Mouse (Mus musculus): ENCODE results near the gene Fam114a2.
"Not testable (repeated sequence)": the region's sequence is repeated elsewhere in the genome, so short reads cannot be mapped to it uniquely, and the experiment has no call there.

The Fam114a2 gene

DNA sequence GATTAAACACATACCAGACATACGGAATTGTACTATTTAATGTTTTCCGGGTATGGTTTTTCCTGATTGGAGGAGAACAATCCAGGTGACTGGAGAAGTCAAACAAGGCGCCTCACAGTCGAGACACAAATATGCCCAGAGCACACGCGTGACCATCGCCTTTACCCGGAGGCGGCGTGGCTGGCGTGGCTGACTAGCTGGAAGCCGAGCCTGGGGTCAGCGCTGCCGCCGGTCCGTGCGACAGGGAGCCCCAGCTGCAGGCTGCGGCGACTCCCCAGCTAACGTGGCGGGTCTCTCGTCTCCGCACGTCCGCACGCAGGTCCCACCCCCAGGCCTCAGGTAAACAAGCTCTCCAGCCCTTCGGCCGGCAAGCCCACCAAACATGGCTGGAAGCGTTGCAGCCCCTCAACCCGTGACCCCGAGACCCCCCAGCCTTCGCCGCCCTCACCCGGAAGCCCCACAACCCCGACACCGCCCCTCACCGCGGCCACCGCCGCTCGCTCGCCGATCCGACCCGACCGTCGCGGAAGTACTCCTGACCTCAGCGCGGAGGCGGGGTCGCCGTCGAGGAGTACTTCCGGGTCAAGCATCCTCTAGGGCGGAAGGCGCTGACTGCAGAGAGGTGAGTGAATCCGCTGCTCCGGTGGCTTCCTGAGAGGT lies at the start of gene Fam114a2, which contains the start of gene Mfap3:
TSS of gene Fam114a2 (minus strand) at position 527 of the 660 bp plus-strand sequence.
TSS of gene Mfap3 (plus strand) at position 574 of the 660 bp plus-strand sequence.
- DNase-seq (ENCODE audit: low spot score in 2 of 2), result peak; percentile 84 to 88

DNA sequence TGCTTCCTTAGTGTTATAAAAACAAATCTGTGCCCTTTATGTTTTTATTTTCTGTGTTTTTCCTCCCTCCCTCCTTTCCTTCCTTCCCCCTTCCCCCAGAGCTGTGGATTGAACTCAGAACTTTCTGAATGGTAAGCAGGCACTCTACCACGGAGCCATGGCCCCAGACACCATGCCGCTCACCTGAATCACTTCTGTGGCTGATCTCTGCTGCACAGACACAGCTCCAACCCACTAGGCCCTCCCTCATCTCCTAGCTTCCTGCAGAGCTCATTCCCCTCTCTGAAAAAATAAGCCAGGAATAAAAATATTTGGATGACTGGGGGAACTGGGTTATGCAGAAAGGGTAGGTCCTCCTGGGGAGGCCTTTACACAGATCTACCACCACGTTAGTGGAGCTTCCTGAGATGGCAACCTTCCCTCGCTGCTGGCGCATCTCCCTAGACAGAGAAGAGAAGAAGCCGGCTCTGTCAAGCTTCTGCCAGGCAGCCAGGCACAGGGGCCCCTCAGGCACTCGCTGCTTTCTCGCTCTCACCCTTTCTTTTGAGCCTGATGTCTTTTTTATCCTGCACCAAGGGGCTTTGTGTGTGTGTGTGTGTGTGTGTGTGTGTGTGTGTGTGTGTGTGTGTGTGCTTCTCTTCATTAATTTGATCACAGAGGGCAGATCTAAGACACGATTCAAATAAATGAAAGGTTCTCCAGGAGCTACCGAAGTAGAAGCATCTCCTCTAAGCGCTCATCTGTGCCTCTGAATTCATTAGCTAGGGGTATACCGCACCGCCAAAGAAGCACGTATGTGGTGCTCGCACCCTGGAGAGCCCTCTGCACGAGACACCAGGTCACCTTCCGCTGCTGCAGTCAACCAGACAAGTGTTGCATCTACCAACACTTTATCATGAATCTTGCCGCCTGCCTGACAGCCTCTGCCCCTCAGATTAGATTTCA lies 47.9 kb upstream of the Fam114a2 start:
- DNase-seq (ENCODE audit: low spot score in 2 of 2), result peak in 1 of 2 experiments; percentile 10

DNA sequence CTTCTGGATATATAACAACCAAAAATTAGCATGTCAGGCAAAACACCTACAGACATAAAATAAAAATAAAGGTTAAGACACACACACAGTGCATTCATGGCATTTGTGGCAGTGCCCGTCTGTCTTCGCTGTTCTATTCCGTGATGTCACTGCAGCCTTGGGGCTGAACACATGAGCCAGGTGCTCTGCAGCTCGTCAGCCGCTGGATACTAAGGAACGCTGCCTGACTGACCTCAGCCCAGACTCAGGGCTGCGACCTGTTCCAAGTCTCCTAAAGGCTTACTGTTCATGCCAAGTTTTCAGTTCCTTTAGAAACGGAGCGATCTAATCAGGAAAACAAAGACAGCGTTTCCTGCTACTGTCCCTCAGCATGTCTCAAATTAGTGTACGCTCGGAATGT lies 46.1 kb upstream of the Fam114a2 start:
- no peak for DNase-seq (ENCODE audit: low spot score in 2 of 2)

DNA sequence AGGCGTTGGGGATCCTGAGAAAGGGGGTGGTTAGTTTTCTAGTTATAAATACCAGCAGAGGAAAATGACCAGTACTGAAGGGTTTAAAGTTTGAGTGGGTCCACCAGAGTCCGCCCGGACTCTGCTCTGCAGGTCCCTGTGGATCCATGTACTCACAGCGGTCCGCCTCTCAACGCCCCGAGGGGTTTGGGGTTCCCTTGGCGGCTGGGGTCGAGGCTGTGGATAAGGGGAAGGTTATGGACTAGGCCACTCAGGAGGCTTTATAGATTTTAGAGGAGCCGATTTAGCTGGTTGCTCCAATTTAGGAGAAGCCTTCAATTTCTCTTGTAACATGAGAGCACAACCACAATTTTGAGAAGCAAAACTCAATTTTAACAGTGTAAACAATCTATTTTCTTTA lies 39.5 kb upstream of the Fam114a2 start:
- DNase-seq (ENCODE audit: low spot score in 2 of 2), result not testable (repeated sequence)

DNA sequence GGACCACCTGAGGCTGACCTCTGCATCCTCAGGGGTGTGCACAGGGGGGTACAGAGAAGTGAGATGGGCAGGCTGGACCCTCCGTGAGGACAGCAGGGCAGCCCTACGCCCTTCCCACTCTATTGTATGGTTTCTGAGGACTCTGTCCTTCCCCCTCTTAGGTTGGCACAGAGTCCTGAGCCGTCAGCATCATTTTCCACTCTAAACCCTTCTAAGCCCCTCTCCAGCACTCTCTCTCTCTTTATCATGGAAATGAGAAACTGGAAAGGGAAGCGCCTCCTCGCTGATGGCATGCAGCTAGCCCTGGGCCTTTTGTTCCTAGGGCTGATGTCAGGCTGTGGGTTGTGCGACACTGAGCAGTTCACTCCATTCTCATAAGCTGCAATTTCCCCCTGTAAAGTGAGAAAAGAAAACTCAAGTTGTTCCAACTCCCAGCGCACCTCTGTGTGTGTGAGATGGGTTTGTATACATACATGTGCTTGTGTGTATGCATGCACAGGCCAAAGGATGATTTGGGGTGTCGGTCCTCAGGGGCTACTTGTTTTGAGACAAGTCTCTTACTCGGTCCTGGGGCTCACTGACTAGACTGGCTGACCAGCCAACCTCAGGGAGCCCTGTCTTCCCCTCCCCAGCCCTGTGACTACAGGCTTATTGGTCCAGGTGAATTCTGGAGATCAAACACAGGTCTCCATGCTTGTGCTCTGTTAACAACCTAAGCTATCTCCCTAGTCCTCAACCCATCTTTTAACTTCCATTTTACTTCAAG lies 34.8 kb upstream of the Fam114a2 start:
- DNase-seq (ENCODE audit: low spot score in 2 of 2), result no peak

DNA sequence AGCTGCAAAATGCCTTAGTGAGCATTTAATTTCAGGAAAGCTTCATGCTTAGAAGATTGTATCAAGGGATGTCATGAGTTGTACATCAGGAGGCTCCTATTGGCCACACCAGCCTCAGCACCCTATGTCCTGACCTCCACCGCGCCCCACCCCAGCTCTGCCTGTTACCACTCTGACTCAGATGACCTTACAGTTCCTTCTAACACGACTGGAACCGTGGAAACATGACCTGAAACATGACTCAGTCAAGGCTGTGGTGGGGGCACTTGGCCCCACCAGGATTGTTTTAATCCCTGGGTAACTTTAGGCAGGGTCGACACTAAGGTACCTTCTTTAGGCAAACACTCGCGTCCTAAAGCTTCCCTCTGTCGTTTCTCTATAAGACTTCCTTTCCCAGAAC lies 32.6 kb upstream of the Fam114a2 start:
- DNase-seq (ENCODE audit: low spot score in 2 of 2), result no peak

DNA sequence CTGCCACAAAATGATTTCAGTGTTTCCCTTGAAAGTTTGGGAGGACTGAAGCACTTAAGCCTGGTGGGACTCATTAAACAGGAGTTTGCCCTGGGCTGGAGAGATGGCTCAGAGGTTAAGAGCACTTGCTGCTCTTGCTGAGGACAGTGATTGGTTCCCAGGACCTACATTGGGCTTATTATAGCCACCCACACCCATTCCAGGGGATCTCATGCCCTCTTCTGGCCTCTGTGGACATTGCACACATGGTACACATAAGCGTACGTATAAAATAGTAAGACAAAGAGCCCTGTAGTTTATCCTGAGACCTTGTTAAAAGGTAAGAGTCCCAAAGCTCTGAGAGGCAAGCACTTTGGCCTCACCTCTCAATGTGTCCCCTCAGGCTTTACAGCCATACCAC lies 31.8 kb upstream of the Fam114a2 start:
- no peak for DNase-seq (ENCODE audit: low spot score in 2 of 2)

DNA sequence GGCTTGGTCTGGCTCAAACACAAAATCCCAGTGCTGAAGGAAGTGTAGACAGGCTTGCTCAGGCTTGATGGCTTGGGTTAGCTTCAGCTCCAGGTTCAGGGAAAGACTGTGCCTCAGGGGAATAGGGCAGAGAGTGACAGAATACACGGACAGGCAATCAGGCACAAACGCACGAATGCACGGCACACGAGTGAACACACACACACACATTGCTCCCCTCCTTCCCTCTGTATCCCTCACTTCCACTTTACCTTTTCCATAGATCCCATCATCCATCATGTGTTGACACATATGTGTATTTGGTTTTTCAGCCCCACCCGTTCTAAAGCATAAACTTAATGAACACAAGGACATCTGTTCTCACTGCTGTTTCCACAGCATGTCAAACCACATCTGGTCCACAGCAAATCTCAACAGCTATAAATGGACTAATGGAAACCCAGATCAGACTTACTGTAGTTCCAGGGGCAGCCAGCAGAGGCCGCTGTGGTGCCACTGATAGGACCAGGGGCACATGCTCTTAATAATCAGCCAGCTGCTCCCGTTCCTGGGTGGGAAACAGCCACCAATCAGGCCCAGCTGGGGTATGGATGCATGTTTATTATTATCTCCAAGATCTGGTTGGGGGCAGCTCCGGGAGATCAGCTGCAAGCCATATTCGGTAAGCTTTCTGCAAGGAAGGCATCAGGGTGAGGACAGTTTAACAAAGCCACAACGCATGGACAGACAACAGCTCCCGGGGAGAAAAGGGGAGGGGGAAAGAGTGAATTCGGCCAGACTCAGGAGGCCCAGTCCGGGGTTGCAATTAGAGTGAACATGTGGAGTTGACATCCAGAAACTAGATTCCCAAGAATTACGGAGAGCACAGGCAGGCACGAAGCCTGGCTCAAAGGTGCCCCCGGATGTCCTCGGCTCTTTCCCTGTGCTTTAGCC lies 30.5 kb upstream of the Fam114a2 start:
- DNase-seq (ENCODE audit: low spot score in 2 of 2), result peak; percentile 79 to 84

DNA sequence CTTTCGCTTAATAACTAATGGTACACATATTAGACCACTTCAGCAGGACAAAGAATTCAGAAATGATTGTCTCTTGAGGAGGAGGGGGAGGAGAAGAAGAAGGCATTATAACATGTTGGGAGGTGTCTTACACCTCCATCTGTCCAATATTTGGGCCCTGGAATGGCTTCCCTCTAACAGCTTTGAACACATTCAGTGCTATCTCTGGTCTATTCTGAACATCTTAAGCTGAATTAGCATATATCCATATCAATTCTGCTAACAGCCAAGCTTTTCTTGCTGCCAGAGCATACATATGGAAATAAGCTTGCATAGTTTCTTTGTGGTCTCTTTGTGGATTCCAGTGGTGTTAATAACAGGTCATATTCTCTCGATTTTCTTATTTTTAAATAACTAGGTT lies 22.3 kb upstream of the Fam114a2 start:
- DNase-seq (ENCODE audit: low spot score in 2 of 2), result no peak

DNA sequence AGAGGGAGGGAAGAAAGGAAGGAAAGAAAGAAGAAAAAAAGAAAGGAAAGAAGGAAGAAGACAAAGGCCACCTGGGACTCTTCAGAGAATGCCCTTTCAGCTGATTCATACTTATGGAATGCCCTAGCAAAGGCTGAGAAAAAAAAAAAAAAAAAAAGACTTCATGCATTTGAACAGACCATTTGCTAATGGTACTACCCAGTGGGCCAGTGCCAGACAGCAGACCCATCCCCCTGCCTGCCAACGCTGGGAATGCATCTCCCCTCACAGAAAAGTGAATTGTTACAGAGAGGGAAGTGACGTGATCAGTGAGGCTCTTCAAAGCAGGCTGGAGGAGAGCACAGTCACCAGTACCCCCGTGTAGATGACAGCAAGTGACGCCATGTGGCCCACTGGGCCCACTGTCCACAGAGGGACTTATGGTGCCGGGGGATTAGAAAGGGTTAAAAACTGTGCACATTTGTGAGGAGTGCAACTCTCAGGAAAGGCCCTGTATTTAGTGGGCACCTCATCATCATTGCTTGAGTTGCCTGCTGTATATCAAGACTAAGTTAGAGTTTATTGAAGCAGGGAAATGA lies 21.5 kb upstream of the Fam114a2 start:
- DNase-seq (ENCODE audit: low spot score in 2 of 2), result no peak

DNA sequence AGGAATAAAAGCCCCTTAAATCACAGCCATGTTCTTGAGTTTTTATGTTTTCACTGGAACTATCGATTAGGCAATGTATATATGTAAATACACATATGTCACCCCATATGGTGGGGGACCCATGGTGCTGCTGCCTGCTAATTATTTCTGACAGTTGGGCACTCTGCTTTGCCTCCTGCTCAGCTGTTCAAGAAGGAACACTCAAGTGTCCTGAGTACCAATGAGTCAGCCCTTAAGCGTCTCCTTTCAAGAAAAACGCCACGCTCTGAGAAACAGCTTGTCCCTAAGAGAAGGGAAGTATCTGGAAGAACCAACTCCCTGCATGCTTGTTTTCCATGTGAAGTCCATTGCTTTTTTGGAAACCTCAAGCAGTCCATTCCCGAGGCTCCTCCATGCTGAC lies 17.5 kb upstream of the Fam114a2 start:
- DNase-seq (ENCODE audit: low spot score in 2 of 2), result no peak

DNA sequence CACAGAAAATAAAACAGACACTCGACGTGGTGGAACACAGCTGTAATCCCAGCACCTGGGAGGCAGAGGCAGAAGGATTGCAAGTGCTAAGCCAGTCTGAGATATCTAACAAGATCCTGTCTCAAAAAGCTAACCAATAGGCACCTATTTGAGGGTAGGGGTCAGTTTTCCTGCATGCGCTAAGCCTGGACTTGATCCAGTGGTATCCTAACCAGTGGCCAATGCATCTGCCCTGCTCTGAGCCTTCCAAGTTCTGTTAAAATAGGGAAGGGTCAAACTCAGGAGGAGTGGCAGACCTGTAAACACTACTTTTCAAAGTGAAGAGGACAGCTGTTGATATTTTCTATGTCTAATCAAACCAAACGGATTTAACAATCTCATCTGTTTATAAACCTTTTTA lies 13.9 kb upstream of the Fam114a2 start:
- no peak for DNase-seq (ENCODE audit: low spot score in 2 of 2)

DNA sequence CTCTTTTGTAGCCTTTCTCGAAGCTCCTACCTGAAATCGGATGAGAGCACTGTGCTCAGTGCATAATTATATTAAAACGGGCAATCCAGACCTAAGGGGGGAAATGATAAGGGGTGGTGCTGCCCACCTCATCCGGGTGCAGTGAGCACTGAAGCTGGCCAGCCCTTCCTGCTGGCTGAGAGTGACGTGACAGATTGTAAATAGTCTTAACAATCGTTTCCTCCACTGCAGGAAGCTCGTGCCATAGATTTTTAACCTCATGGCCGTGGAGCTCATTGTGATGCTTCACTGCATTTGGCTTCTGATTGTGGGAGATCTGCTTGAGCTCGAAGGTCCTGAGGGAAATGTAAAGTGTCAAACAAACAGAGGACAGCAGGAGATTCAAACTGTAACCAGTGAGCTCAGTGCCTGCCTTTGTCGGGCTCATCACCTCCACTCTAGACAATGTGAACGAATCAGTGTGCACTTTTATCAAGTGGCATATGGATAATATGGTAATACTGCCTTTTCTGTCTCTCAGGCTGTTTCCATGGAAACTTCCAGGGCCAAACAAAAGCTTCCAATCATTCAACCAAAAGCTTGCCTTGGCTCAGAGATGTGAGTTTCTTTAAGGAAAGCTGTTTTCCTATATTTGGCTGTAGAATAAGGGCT lies 13.0 kb upstream of the Fam114a2 start:
- no peak for DNase-seq (ENCODE audit: low spot score in 2 of 2)

DNA sequence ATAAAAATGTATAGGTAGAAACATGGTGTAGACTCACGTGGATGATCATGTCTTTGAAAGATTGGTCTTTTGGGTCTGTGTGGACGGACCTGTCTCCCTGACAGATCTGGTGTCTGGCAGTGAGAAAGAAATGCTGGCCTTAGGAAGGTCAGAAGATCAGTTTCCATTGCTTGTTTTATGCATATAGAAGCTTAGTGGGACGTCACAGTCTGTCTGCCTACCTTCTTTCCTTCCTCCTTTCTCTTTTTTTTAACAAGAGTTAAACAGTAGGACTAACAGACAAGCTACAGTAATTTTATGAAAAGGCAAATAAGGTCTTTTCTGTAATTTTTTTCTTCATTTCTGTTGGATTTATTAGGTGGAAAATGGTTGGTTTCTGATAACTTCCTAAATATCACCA lies 10.7 kb upstream of the Fam114a2 start:
- no peak for DNase-seq (ENCODE audit: low spot score in 2 of 2)

DNA sequence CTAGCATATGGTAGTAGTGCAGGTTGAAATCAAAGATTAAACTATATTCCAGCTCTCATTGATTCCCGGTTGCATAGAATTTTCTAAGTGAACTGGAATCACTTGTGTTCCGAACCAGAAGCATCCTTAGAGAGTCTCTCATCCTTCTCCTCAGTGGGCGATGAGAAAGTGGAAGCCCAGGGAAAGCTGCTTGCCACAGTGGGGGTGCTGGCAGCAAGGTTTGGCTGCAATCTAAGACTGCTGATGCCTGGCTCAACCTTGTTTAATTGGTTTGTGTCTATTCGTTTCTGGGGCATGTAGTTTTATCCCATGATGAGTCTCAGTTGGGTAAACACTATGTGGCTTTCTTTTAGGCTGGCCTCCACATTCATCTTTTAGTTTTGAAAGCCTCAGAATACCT lies 9.1 kb upstream of the Fam114a2 start:
- DNase-seq (ENCODE audit: low spot score in 2 of 2), result no peak

DNA sequence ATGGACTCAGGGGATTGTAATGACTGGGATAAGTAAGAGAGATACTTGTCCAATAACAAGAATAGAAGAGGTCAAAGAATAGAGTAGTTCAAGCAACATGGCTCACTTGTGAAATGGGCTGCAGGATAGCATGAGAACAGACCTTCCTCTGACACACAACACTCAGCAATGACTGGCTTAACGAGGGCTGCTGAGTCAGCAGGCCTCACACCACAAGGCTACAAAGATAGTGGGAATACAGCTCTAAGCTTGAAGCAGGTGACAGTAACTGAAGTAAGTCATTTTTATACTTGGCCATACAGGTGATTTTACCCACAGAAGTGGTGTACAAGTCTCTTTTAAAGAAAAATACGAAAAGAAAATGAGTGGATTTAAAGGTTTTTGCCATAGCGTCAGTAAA lies 7.5 kb upstream of the Fam114a2 start:
- DNase-seq (ENCODE audit: low spot score in 2 of 2), result no peak

DNA sequence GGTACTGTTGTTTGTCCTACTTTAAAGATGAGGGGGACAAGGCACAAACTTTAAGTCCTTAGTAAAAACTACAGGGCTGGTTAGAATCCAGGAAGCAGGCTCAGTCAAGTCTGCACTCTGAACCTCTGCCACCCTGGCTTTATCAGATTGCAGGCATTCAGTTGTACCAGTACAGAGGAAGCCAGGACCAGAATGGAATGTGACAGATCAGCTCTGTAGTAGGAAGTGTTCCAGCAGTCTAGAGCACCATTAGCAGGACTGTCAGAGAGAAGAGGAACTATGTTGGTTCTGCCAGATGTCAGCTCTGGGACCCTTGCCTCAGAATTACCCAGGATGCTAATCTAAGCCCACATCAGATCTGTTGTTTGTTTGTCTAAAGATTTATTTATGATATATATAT lies 6.2 kb upstream of the Fam114a2 start:
- DNase-seq (ENCODE audit: low spot score in 2 of 2), result no peak

DNA sequence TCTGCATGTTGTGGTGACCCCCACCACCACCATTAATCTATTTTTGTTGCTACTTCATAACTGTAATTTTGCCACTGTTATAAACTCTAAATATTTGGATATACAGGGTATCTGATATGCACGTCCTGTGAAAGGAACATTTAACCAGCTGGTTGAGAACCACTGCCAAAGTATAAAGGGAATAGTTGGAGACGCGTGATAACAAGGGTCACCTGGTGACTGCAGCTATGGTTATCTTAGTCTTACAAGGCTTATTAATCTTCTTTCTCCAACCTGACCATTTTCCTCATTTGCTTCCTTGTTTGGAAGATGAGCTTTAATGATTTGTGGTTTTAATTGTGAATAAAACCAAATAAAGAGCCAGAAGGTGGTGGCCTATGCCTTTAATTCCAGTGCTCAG lies 5.0 kb upstream of the Fam114a2 start:
- DNase-seq (ENCODE audit: low spot score in 2 of 2), result no peak

DNA sequence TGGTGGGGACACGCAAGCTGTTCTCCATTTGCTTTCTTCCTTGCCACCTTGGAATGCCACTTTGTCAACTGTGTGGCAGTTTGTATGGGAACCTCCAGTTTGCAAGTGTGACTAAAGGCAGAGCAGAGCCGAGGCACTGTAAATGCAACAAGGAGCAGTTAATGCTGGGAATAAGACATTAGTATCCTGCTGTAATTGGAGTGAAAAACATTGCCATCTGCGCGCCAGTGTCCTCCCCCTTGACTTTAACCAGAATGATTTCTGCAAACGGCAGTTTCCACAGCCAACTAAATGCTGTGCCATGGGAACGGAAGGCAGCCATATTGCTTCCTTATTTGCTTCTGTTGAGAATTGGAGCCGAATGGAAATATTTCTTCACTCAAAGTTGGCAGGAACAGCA lies 3.6 kb upstream of the Fam114a2 start:
- DNase-seq (ENCODE audit: low spot score in 2 of 2), result peak; percentile 37 to 74

DNA sequence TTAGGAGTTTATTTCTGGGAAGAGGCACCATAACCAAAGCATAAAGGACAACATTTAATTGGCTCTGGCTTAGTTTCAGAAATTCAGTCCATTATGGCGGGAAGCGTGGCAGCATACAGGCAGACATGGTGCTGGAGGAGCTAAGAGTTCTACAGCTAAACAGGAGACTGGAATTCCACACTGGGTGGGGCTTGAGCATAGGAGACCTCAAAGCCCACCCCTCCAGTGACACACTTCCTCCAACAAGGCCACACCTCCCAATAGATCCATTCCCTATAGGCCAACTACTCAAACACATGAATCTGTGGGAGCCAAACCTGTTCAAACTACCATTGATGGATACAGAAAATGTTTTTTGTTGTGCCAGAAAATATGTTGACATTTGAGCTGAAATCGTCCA lies 2.8 kb upstream of the Fam114a2 start:
- DNase-seq (ENCODE audit: low spot score in 2 of 2), result peak in 1 of 2 experiments; percentile 2

All from frontal cortex, postnatal 36 days (tissue).